Mouse (Mus musculus) embryonic facial prominence, embryonic 14.5 days (tissue): ENCODE results near the gene Vmn2r40. TPM values are rescaled to one million over a fixed set of nuclear protein-coding genes. Genes with fewer than 3 reads are reported as not detected.
"Not testable (repeated sequence)": the region's sequence is repeated elsewhere in the genome, so short reads cannot be mapped to it uniquely, and the experiment has no call there.

ENCODE experiments used
- ATAC-seq: fragments of 200-750 bp; cut with Nextera tagmentation; 2 replicates; pipeline ENCODE4 v1.8.0; 2017; ENCODE audit warnings: low read depth, moderate number of reproducible peaks, moderate TSS enrichment
- DNase-seq: peaks from one replicate; pipeline ENCODE4 v3.0.0-alpha.2; 2015; ENCODE audit warnings: low spot score
- H3K27ac ChIP-seq: fragments of 300-500 bp; sonication (generic); replicated peaks from 2 replicates; pipeline ENCODE4 v1.5.1; 2014; ENCODE audit warnings: low read depth, mild to moderate bottlenecking, low read length, moderate library complexity
- H3K27me3 ChIP-seq: fragments of 300-500 bp; sonication (generic); replicated peaks from 2 replicates; pipeline ENCODE4 v1.6.1; 2014; ENCODE audit warnings: low read length; ENCODE audit not compliant: control insufficient read depth, insufficient read depth
- H3K36me3 ChIP-seq: fragments of 300-500 bp; sonication (generic); 2 replicates; pipeline ENCODE4 v1.6.1; 2014; ENCODE audit warnings: low read length, mixed read lengths; ENCODE audit not compliant: control insufficient read depth, insufficient read depth
- H3K4me1 ChIP-seq: fragments of 300-500 bp; sonication (generic); 2 replicates; pipeline ENCODE4 v1.6.1; 2014; ENCODE audit warnings: antibody characterized with exemption, low read length; ENCODE audit not compliant: control insufficient read depth, insufficient read depth
- H3K4me2 ChIP-seq: fragments of 300-500 bp; sonication (generic); 2 replicates; pipeline ENCODE4 v1.6.1; 2014; ENCODE audit warnings: low read depth, mild to moderate bottlenecking, low read length, moderate library complexity, mixed read lengths
- H3K4me3 ChIP-seq: fragments of 300-500 bp; sonication (generic); 2 replicates; pipeline ENCODE4 v1.5.1; 2014; ENCODE audit warnings: low read depth, mild to moderate bottlenecking, low read length
- H3K9ac ChIP-seq: fragments of 300-500 bp; sonication (generic); 2 replicates; pipeline ENCODE4 v1.6.1; 2014; ENCODE audit warnings: low read depth, mild to moderate bottlenecking, low read length, moderate library complexity, mixed read lengths
- H3K9me3 ChIP-seq: fragments of 300-500 bp; sonication (generic); 2 replicates; pipeline ENCODE4 v1.6.1; 2016; ENCODE audit warnings: low read length; ENCODE audit not compliant: control insufficient read depth
- WGBS: fragments of 180-500 bp; shearing (Covaris S2); extraction: QIAGEN DNeasy Blood & Tissue Kit; methylation state at CpG from one replicate; pipeline ENCODE4 v1.1.7; 2014; 5-methylcytosine and 5-hydroxymethylcytosine counted together
- polyA plus RNA-seq: library from polyadenylated mRNA; unstranded; fragments of >200 nt; fragmentation: Nextera tagmentation; extraction: Ambion mirVana; gene quantifications from 2 replicates; pipeline ENCODE4 v1.2.1, GENCODE M21; 2014

Gene Vmn2r40
- not detected in 2 replicates for polyA plus RNA-seq

DNA sequence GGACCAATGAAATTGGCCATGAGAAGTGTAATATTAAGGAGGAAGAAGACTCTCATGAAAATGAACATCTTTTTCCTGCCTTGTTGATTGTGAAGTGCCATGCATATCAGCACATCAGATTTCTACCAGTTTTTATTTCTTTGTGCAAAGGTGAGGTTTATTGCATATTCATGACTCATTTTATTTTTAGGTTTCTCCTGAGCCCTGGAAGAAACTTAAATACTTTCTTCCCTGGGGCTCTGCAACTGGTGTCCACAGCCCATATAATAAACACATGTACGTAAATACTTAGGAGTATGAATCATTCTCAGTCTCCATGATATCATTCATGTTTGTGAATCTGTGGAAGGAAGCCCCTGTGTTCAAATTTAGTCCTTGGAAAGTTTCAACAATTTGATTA lies at the start of gene Vmn2r40:
TSS of gene Vmn2r40 (minus strand) at position 101 of the 400 bp plus-strand sequence.
- not testable (repeated sequence) for H3K27ac ChIP-seq, H3K9me3 ChIP-seq, DNase-seq, H3K27me3 ChIP-seq, H3K4me1 ChIP-seq, ATAC-seq, H3K4me2 ChIP-seq, H3K4me3 ChIP-seq, H3K36me3 ChIP-seq, H3K9ac ChIP-seq
- WGBS = no CpG with 5 or more reads among the region's 1 CpGs

Other genes starting within 250 kb of the Vmn2r40 start
- not detected in 2 replicates for gene Vmn2r39, start 99.4 kb upstream of the Vmn2r40 start, polyA plus RNA-seq
- gene Vmn2r38, start 166.4 kb upstream of the Vmn2r40 start, polyA plus RNA-seq = not detected in 2 replicates